Mouse (Mus musculus) small intestine, adult 2 months (tissue): Measurements from ENCODE around the gene Cars2.

Source experiments
- CTCF ChIP-seq: fragments of 200-500 bp; IDR thresholded peaks from 2 replicates; pipeline ENCODE4 v1.5.1; 2012; ENCODE audit warnings: low read depth, mild to moderate bottlenecking, control low read depth, inconsistent platforms, low read length, moderate library complexity, mixed read lengths; ENCODE audit not compliant: insufficient replicate concordance, insufficient read length; ENCODE audit errors: extremely low read depth
- POLR2A ChIP-seq: fragments of 200-500 bp; IDR thresholded peaks from 2 replicates; pipeline ENCODE4 v1.6.1; 2012; ENCODE audit warnings: low read depth, mild to moderate bottlenecking, control low read depth, inconsistent platforms, low read length, moderate library complexity

- TF ChIP-seq CTCF = no peak
- no peak for TF ChIP-seq POLR2A
Observed at GRCm38 (mm10) chr8:11475876-11476275, 74.7 kb downstream of the Cars2 start.
